Mouse (Mus musculus) neural tube, embryonic 15.5 days (tissue): Measurements from ENCODE around the gene Slc32a1. TPM values are rescaled to one million over a fixed set of nuclear protein-coding genes. Genes with fewer than 3 reads are reported as not detected.
A peak's percentile ranks its signal among the peaks of the same experiment; 100 is the strongest.

Experiments
- ATAC-seq: fragments of 200-750 bp; cut with Nextera tagmentation; 2 replicates; pipeline ENCODE4 v1.8.0; 2017; ENCODE audit warnings: mild to moderate bottlenecking, moderate TSS enrichment, moderate library complexity; ENCODE audit not compliant: low FRiP score
- H3K27ac ChIP-seq: fragments of 300-500 bp; sonication (generic); replicated peaks from 2 replicates; pipeline ENCODE4 v1.5.1; 2015; ENCODE audit warnings: mild to moderate bottlenecking, inconsistent platforms
- H3K27me3 ChIP-seq: fragments of 300-500 bp; sonication (generic); replicated peaks from 2 replicates; pipeline ENCODE4 v1.6.1; 2015; ENCODE audit warnings: inconsistent platforms
- H3K36me3 ChIP-seq: fragments of 300-500 bp; sonication (generic); 2 replicates; pipeline ENCODE4 v1.6.1; 2015; ENCODE audit warnings: inconsistent platforms
- H3K4me1 ChIP-seq: fragments of 300-500 bp; sonication (generic); 2 replicates; pipeline ENCODE4 v1.6.1; 2015; ENCODE audit warnings: inconsistent platforms
- H3K4me2 ChIP-seq: fragments of 300-500 bp; sonication (generic); 2 replicates; pipeline ENCODE4 v1.6.1; 2015; ENCODE audit warnings: inconsistent platforms, mild to moderate bottlenecking, moderate library complexity
- H3K4me3 ChIP-seq: fragments of 300-500 bp; sonication (generic); replicated peaks from 2 replicates; pipeline ENCODE4 v1.5.1; 2015; ENCODE audit warnings: mild to moderate bottlenecking, inconsistent platforms
- H3K9ac ChIP-seq: fragments of 300-500 bp; sonication (generic); replicated peaks from 2 replicates; pipeline ENCODE4 v1.6.1; 2015; ENCODE audit warnings: mild to moderate bottlenecking, inconsistent platforms
- H3K9me3 ChIP-seq: fragments of 300-500 bp; sonication (generic); replicated peaks from 2 replicates; pipeline ENCODE4 v1.6.1; 2016; ENCODE audit warnings: inconsistent platforms
- WGBS: fragments of 180-500 bp; shearing (Covaris S2); methylation state at CpG from one replicate; pipeline ENCODE4 v1.1.7; 2015; ENCODE audit warnings: mixed read lengths; 5-methylcytosine and 5-hydroxymethylcytosine counted together
- polyA plus RNA-seq: library from polyadenylated mRNA; unstranded; fragments of >200 nt; fragmentation: Nextera tagmentation; extraction: Ambion mirVana; gene quantifications from 2 replicates; pipeline ENCODE4 v1.2.1, GENCODE M21; 2015

Gene Slc32a1
- polyA plus RNA-seq, 1 experiment from 2014 or later = 11.1 TPM

DNA sequence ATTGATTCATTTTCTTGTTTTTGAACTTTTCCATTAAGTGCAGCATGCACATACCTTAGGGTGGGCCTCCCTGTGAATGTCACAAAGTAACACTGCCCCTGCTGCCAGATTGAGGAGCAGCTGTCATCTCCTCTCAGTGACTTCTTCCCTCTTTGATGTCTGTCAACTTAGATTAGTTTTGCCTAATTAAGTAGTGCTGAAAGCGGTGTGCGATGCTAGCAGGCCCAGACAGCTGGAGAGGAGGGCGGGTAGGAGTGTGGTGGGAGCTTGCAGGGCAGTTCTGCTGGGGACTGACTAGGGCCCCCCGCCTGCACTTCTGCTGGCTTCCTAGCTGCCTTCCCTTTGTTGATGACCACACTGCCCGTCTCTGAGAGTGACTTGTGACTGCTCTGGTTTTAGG, 21.3 kb downstream of the Slc32a1 start:
- no peaks in the 10 kb centered on the region for H3K27me3 ChIP-seq
- H3K27ac ChIP-seq = no peak overlapping the region
- no peak for ATAC-seq
- peaks cover 4% of the 10 kb centered on the region for H3K4me1 ChIP-seq
- H3K9me3 ChIP-seq = no peaks in the 10 kb centered on the region
- peaks cover 85% of the 10 kb centered on the region for H3K36me3 ChIP-seq
- WGBS = 69% methylated on average over 5 of the region's 5 CpGs
- no peak overlapping the region for H3K4me3 ChIP-seq
- no peak overlapping the region for H3K4me2 ChIP-seq
- no peak overlapping the region for H3K9ac ChIP-seq

GRCm38 (mm10) chr2:158641869-158642268, 31.3 kb downstream of the Slc32a1 start:
- Histone ChIP-seq H3K4me2 (no peak overlapping the region), H3K27me3 (no peaks in the 10 kb centered on the region), H3K9ac (no peak overlapping the region), H3K27ac (no peak overlapping the region), H3K4me3 (no peak overlapping the region), H3K36me3 (peaks cover 30% of the 10 kb centered on the region), H3K4me1 (no peaks in the 10 kb centered on the region), H3K9me3 (no peaks in the 10 kb centered on the region)
- 21% methylated on average over 2 of the region's 2 CpGs for WGBS
- peak; percentile 59; the same call in 1 of the 2 replicates for ATAC-seq

GRCm38 (mm10) chr2:158642587-158642986, 32.0 kb downstream of the Slc32a1 start:
- Histone ChIP-seq H3K9me3 (no peaks in the 10 kb centered on the region), H3K36me3 (peaks cover 23% of the 10 kb centered on the region), H3K27me3 (no peaks in the 10 kb centered on the region), H3K4me2 (no peak overlapping the region), H3K4me1 (no peaks in the 10 kb centered on the region), H3K27ac (no peak overlapping the region), H3K9ac (no peak overlapping the region), H3K4me3 (no peak overlapping the region)
- no peak for ATAC-seq
- WGBS = 78% methylated on average over 2 of the region's 2 CpGs

DNA sequence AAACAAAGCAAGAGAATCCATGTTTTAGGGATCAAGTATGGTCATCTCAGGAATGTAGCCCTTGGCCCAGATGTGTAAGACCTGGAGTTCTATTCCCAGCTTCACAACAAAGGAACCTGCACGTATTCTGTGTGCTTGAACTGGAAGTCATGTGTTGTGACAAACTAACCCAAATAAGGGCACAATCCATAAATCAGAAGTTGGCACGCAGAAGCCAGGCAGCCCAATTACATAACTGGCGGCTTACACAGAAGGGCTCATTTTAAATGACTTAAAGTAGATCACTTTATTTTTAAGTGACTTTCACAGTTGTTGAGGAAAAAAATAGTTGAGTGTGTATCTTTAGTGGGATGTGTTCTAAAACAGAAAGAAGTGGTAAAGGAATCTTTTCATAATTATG, 33.2 kb downstream of the Slc32a1 start:
- 86% methylated on average over 3 of the region's 3 CpGs for WGBS
- no peak for ATAC-seq
- H3K4me2 ChIP-seq = no peak overlapping the region
- no peaks in the 10 kb centered on the region for H3K4me1 ChIP-seq
- H3K27me3 ChIP-seq = no peaks in the 10 kb centered on the region
- no peaks in the 10 kb centered on the region for H3K9me3 ChIP-seq
- no peak overlapping the region for H3K27ac ChIP-seq
- peaks cover 12% of the 10 kb centered on the region for H3K36me3 ChIP-seq
- H3K4me3 ChIP-seq = no peak overlapping the region
- H3K9ac ChIP-seq = no peak overlapping the region

GRCm38 (mm10) chr2:158651159-158651908, 40.8 kb downstream of the Slc32a1 start:
- Histone ChIP-seq H3K4me1 (no peaks in the 10 kb centered on the region), H3K9me3 (no peaks in the 10 kb centered on the region), H3K27ac (no peak overlapping the region), H3K4me3 (no peak overlapping the region), H3K27me3 (no peaks in the 10 kb centered on the region), H3K36me3 (no peaks in the 10 kb centered on the region), H3K9ac (no peak overlapping the region), H3K4me2 (no peak overlapping the region)
- 55% methylated on average over 7 of the region's 7 CpGs for WGBS
- ATAC-seq = no peak

- no peak overlapping the region for H3K4me2 ChIP-seq
- H3K36me3 ChIP-seq = no peaks in the 10 kb centered on the region
- H3K27ac ChIP-seq = no peak overlapping the region
- H3K9me3 ChIP-seq = no peaks in the 10 kb centered on the region
- ATAC-seq = peak; percentile 47; the same call in 1 of the 2 replicates
- 4% methylated on average over 4 of the region's 4 CpGs for WGBS
- H3K9ac ChIP-seq = no peak overlapping the region
- no peak overlapping the region for H3K4me3 ChIP-seq
- no peaks in the 10 kb centered on the region for H3K4me1 ChIP-seq
- H3K27me3 ChIP-seq = no peaks in the 10 kb centered on the region
Measured at GRCm38 (mm10) chr2:158652985-158653384, 42.4 kb downstream of the Slc32a1 start.

GRCm38 (mm10) chr2:158654717-158655116, 44.1 kb downstream of the Slc32a1 start:
- H3K27ac ChIP-seq = no peak overlapping the region
- H3K9ac ChIP-seq = no peak overlapping the region
- H3K36me3 ChIP-seq = no peaks in the 10 kb centered on the region
- ATAC-seq = no peak
- H3K9me3 ChIP-seq = no peaks in the 10 kb centered on the region
- no peak overlapping the region for H3K4me2 ChIP-seq
- no peaks in the 10 kb centered on the region for H3K4me1 ChIP-seq
- WGBS = 85% methylated on average over 9 of the region's 9 CpGs
- H3K27me3 ChIP-seq = no peaks in the 10 kb centered on the region
- H3K4me3 ChIP-seq = no peak overlapping the region

DNA sequence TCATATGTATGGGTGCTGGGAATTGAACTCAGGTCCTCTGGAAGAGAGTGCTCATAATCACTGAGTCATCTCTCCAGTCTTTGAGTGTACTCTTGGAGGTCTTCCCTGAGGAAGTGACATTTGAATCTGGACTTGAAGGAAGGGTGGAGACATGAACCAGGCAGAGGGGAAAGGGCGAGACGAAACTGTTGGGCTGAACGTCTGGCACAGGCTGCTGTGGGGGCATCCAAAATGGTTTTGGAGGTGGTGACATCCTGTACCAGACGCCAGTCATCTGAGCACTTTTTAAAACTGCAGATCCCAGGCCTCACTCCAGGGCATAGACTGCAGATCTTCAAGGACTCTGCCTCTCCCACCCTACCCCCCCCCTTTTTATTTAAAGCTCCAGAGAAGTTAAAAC, 45.2 kb downstream of the Slc32a1 start:
- WGBS = 90% methylated on average over 4 of the region's 4 CpGs

DNA sequence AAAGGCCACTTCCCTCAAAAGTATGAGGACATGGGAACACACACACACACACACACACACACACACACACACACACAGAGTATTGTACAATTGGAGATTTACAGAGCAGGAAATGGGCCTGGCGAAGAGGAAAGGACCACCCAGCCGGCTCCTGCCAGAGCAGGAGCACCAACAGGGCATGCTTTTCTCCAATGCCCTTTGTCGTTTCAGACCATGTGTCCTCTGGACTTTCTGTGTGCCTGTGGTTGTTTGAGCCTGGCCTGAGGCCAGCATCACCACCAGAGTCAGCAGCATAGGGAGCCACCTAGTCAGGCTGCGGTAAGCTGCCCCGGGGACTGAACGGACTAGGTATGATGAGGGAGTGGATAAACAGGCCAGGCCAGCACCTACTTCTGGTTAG, 48.3 kb downstream of the Slc32a1 start:
- H3K36me3 ChIP-seq = no peaks in the 10 kb centered on the region
- H3K9ac ChIP-seq = no peak overlapping the region
- WGBS = 50% methylated on average over 6 of the region's 6 CpGs
- no peaks in the 10 kb centered on the region for H3K4me1 ChIP-seq
- no peak overlapping the region for H3K4me2 ChIP-seq
- no peak for ATAC-seq
- no peak overlapping the region; the same call in 1 of the 2 replicates for H3K27ac ChIP-seq
- H3K9me3 ChIP-seq = no peaks in the 10 kb centered on the region
- H3K27me3 ChIP-seq = no peaks in the 10 kb centered on the region
- no peak overlapping the region for H3K4me3 ChIP-seq

More for the DNA sequence above, 45.2 kb downstream of the Slc32a1 start:
- H3K4me3 ChIP-seq = no peak overlapping the region
- no peak overlapping the region for H3K4me2 ChIP-seq
- no peaks in the 10 kb centered on the region for H3K9me3 ChIP-seq
- no peaks in the 10 kb centered on the region for H3K4me1 ChIP-seq
- no peak overlapping the region for H3K9ac ChIP-seq
- no peak for ATAC-seq
- no peaks in the 10 kb centered on the region for H3K36me3 ChIP-seq
- H3K27me3 ChIP-seq = no peaks in the 10 kb centered on the region
- no peak overlapping the region for H3K27ac ChIP-seq

DNA sequence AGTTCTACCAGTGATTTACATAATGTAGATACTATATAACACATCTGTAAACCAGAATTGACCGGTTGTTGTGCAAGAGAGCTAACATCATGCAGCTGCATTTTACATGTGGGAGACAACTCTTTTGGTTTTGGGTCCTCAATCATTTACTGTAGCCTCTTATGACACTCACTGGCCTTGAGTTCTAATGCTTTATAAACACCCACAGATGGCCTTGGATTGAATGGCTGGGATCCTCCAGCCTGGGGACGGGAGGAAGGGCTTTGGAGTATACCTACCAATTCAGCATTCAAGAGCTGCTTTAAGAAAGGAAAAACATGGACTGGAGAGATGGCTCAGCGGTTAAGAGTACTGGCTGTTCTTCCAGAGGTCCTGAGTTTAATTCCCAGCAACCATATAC, 48.8 kb downstream of the Slc32a1 start:
- no peak for ATAC-seq
- Histone ChIP-seq H3K4me1 (no peaks in the 10 kb centered on the region), H3K4me2 (no peak overlapping the region), H3K4me3 (no peak overlapping the region), H3K9me3 (no peaks in the 10 kb centered on the region), H3K9ac (no peak overlapping the region), H3K36me3 (no peaks in the 10 kb centered on the region), H3K27me3 (no peaks in the 10 kb centered on the region), H3K27ac (no peak overlapping the region)
- 80% methylated on average over 3 of the region's 3 CpGs for WGBS

GRCm38 (mm10) chr2:158665098-158665497, 54.5 kb downstream of the Slc32a1 start, which contains the start of gene Ppp1r16b:
Ppp1r16b (plus strand) TSS chr2:158665398.
- H3K36me3 ChIP-seq = no peaks in the 10 kb centered on the region
- no peak within 1 kb of the TSS for H3K9ac ChIP-seq
- H3K4me3 ChIP-seq = no peak within 1 kb of the TSS
- peaks cover 35% of the 10 kb centered on the region for H3K4me1 ChIP-seq
- no peak for ATAC-seq
- 0 out of 2 replicates have a peak within 1 kb of the TSS, but pooled peaks have one; percentile 83 for H3K27ac ChIP-seq
- H3K4me2 ChIP-seq = no peak within 1 kb of the TSS
- H3K27me3 ChIP-seq = peaks cover 15% of the 10 kb centered on the region
- 71% methylated on average over 4 of the region's 4 CpGs for WGBS
- no peaks in the 10 kb centered on the region for H3K9me3 ChIP-seq
